Comparison of ENCODE assay signal across 10 mouse cellular contexts in the genomic region with DNA sequence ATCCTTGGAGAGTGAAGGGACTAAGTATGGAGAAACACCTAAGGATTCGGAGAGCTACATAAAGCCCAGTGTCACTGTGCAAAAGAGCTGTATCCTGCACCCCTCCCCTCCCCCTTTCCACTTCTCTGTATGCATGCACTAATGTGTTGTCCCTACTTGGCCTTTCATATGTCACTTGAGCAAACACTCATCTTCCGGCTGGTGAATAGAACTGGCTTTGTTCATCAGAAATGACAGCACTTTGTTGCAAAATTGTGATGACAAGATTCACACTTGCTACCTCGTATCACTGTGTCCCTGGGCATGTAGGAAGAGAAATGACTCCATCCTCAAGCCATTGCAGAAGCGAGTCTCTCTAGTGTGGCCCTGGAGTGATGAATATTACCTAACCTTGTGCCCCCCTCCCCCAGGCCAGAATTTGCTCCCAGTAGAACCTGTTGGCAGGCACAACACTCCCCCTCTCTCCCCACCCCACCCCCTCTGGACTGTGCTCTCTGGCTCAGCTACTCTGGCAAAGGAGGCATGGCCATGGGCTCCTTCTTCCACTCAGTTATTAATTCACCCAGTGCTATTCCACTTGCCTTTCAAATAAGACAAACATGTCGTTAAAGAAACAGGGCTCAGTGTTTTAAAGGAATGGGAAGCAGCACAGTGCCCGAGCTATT.
DNase-seq lines count a peak whose midpoint lies in the region; ATAC-seq and TF ChIP-seq lines count a peak whose summit lies in the region.
"Had no signal": no experiment of that assay in that cellular context is flagged by ENCODE, and none has a peak within 500 bp of the region (broad histone marks: within the 10 kb centered on the region; RNA-seq: fewer than 3 reads in every experiment).

No protein-coding gene starts in this region.

- ATAC-seq in megakaryocyte progenitor cell, adult 5-6 weeks (replicated peaks; ENCODE audit: poor library complexity) = peak; percentile 4; the same call in 1 of the 2 replicates

- intact Hi-C loops in left cerebral cortex, adult 2 months (cut with DNase I) = loop anchor here (1.0 kb wide), 1 partner anchor 14 kb away; no protein-coding TSS in a partner anchor

- no peaks in the 10 kb centered on the region for H3K36me3 ChIP-seq in kidney, adult 2 months (ENCODE audit: control insufficient read depth, insufficient read depth, low read length)
- H3K36me3 ChIP-seq: neural tube, embryonic 13.5 days had no signal

- peak; percentile 26 to 50 for DNase-seq in cerebellum, postnatal 10 days
- no peak for DNase-seq in cerebellum, adult 2 months
- peak in 1 of 2 experiments; percentile 8 for DNase-seq in left cerebral cortex, adult 2 months (ENCODE audit: extremely low spot score in 1 of 2, low spot score in 2 of 2)
- DNase-seq in left cerebral cortex, adult 9 months (ENCODE audit: low spot score in 2 of 2) = no peak
- peak; percentile 92 for DNase-seq in kidney, adult 2 months
- no peak for DNase-seq in frontal cortex, postnatal 25 days (ENCODE audit: low spot score in 2 of 2)
- DNase-seq in layer of hippocampus, adult 8-10 months (ENCODE audit: low spot score in 2 of 2) = no peak

- TF ChIP-seq POLR2A in cerebellum, adult 2 months (IDR thresholded peaks at IDR 0.05; ENCODE audit: borderline replicate concordance, insufficient read depth, low read length) = no peak
- no peak for TF ChIP-seq POLR2A in kidney, adult 2 months (IDR thresholded peaks at IDR 0.05; ENCODE audit: low read depth, low read length)

- peaks cover 9% of the 10 kb centered on the region for H3K4me1 ChIP-seq in cerebellum, adult 2 months (ENCODE audit: control insufficient read depth, insufficient read depth, low read length)
- peaks cover 14% of the 10 kb centered on the region; the same call in 1 of the 2 replicates for H3K4me1 ChIP-seq in kidney, adult 2 months (ENCODE audit: control insufficient read depth, insufficient read depth, low read length)

- no peak for TF ChIP-seq CTCF in cerebellum, adult 2 months (IDR thresholded peaks at IDR 0.05; ENCODE audit: borderline replicate concordance, insufficient read depth, low read depth, low read length)
- TF ChIP-seq CTCF in left cerebral cortex, adult 2 months (IDR thresholded peaks at IDR 0.05) = no peak
- no peak for TF ChIP-seq CTCF in kidney, adult 2 months (conservative IDR thresholded peaks at IDR 0.05; ENCODE audit: insufficient read depth, insufficient read length, low read depth, low read length)

- WGBS in cerebellum, adult 2 months = 52% methylated on average over 6 of the region's 6 CpGs
- 24% methylated on average over 6 of the region's 6 CpGs for WGBS in kidney, adult 2 months

- no peak overlapping the region for H3K27ac ChIP-seq in cerebellum, adult 2 months (ENCODE audit: insufficient read depth, low read length)
- H3K27ac ChIP-seq in left cerebral cortex, adult 2 months = peak overlapping the region; percentile 74; the same call in 1 of the 2 replicates
- peak overlapping the region; percentile 82 for H3K27ac ChIP-seq in kidney, adult 2 months (ENCODE audit: insufficient read depth, low read depth, low read length)
- H3K27ac ChIP-seq: macrophage; neural tube, embryonic 13.5 days had no signal

- H3K27me3 ChIP-seq in cerebellum, adult 2 months (ENCODE audit: control insufficient read depth, insufficient read depth, low read length) = no peaks in the 10 kb centered on the region
- H3K27me3 ChIP-seq in kidney, adult 2 months (replicated peaks; ENCODE audit: control insufficient read depth, insufficient read depth, low read length) = no peaks in the 10 kb centered on the region
- H3K27me3 ChIP-seq: neural tube, embryonic 13.5 days had no signal

- H3K4me3 ChIP-seq in cerebellum, adult 2 months (replicated peaks; ENCODE audit: insufficient read depth, low read depth, low read length) = no peak overlapping the region
- H3K4me3 ChIP-seq in left cerebral cortex, adult 2 months = no peak overlapping the region
- H3K4me3 ChIP-seq in kidney, adult 2 months (ENCODE audit: insufficient read depth, low read depth, low read length) = no peak overlapping the region
- H3K4me3 ChIP-seq: neural tube, embryonic 13.5 days had no signal

Comparison
In these comparisons a context has a peak if more than half of its experiments do, and no peak if none do; other contexts are left out.
1. DNase-seq: peak in cerebellum, postnatal 10 days (2 of 2) and kidney, adult 2 months (single experiment); none in cerebellum, adult 2 months (0 of 2), left cerebral cortex, adult 9 months (0 of 2), frontal cortex, postnatal 25 days (0 of 2) and layer of hippocampus, adult 8-10 months (0 of 2).